Mouse (Mus musculus): Measurements from ENCODE around the gene Sema4d. TPM values are rescaled to one million over a fixed set of nuclear protein-coding genes. Genes with fewer than 3 reads are reported as not detected.
A peak's percentile ranks its signal among the peaks of the same experiment; 100 is the strongest.
"Not testable (repeated sequence)": the region's sequence is repeated elsewhere in the genome, so short reads cannot be mapped to it uniquely, and the experiment has no call there.

Sema4d gene
- total RNA-seq, 2 experiments from 2014 or later = 96.5 to 108 TPM

GRCm38 (mm10) chr13:51677041-51677440, 116.5 kb downstream of the Sema4d start:
- no peak for DNase-seq

- DNase-seq = no peak
These were observed 116.9 kb downstream of the Sema4d start for GRCm38 (mm10) chr13:51676641-51677040.

GRCm38 (mm10) chr13:51668195-51668594, 125.4 kb downstream of the Sema4d start:
- DNase-seq = not testable (repeated sequence)

GRCm38 (mm10) chr13:51663561-51663960, 130.0 kb downstream of the Sema4d start:
- DNase-seq = no peak

- DNase-seq = no peak
These were observed 134.0 kb downstream of the Sema4d start for GRCm38 (mm10) chr13:51659573-51659972.

- DNase-seq = no peak
These were observed 135.5 kb downstream of the Sema4d start for GRCm38 (mm10) chr13:51658094-51658493.

- no peak for DNase-seq
These were observed 136.9 kb downstream of the Sema4d start for GRCm38 (mm10) chr13:51656516-51657235.

- no peak for DNase-seq
These were observed 139.6 kb downstream of the Sema4d start for GRCm38 (mm10) chr13:51653961-51654360.

- DNase-seq = no peak
These were observed 140.4 kb downstream of the Sema4d start for GRCm38 (mm10) chr13:51653159-51653558.

- DNase-seq = peak; percentile 95 to 97
These were observed 142.0 kb downstream of the Sema4d start, which contains the start of gene Secisbp2 for GRCm38 (mm10) chr13:51651408-51652064. Secisbp2 (plus strand) TSS chr13:51651697.

GRCm38 (mm10) chr13:51649740-51650139, 143.8 kb downstream of the Sema4d start:
- no peak for DNase-seq

- no peak for DNase-seq
These were observed 145.3 kb downstream of the Sema4d start for GRCm38 (mm10) chr13:51648237-51648636.

GRCm38 (mm10) chr13:51647770-51648169, 145.8 kb downstream of the Sema4d start:
- DNase-seq = no peak

GRCm38 (mm10) chr13:51646362-51647027, 147.1 kb downstream of the Sema4d start:
- DNase-seq = no peak

- DNase-seq = no peak
These were observed 147.7 kb downstream of the Sema4d start for GRCm38 (mm10) chr13:51645872-51646271.

- peak; percentile 95 to 96 for DNase-seq
These were observed 148.4 kb downstream of the Sema4d start, which contains the start of gene Cks2 for GRCm38 (mm10) chr13:51644829-51645789. Cks2 (plus strand) TSS chr13:51645232.

- DNase-seq = no peak
These were observed 149.4 kb downstream of the Sema4d start for GRCm38 (mm10) chr13:51643924-51644828.

GRCm38 (mm10) chr13:51642171-51642778, 151.3 kb downstream of the Sema4d start:
- DNase-seq = no peak

- DNase-seq = no peak
These were observed 152.1 kb downstream of the Sema4d start for GRCm38 (mm10) chr13:51641424-51641823.

GRCm38 (mm10) chr13:51638958-51639357, 154.6 kb downstream of the Sema4d start:
- no peak for DNase-seq
